Mouse (Mus musculus) hindbrain, embryonic 13.5 days (tissue): ENCODE measurements around the gene Cenpb. TPM values are rescaled to one million over a fixed set of nuclear protein-coding genes. Genes with fewer than 3 reads are reported as not detected.
A peak's percentile ranks its signal among the peaks of the same experiment; 100 is the strongest.

Experiments
- ATAC-seq: fragments of 200-750 bp; cut with Nextera tagmentation; 2 replicates; pipeline ENCODE4 v1.8.0; 2017; ENCODE audit warnings: moderate TSS enrichment; ENCODE audit not compliant: low FRiP score
- H3K27ac ChIP-seq: fragments of 300-500 bp; sonication (generic); 2 replicates; pipeline ENCODE4 v1.5.1; 2015; ENCODE audit warnings: inconsistent platforms, mild to moderate bottlenecking, moderate library complexity
- H3K27me3 ChIP-seq: fragments of 300-500 bp; sonication (generic); 2 replicates; pipeline ENCODE4 v1.6.1; 2015; ENCODE audit warnings: mild to moderate bottlenecking, inconsistent platforms
- H3K36me3 ChIP-seq: fragments of 300-500 bp; sonication (generic); 2 replicates; pipeline ENCODE4 v1.6.1; 2015; ENCODE audit warnings: mild to moderate bottlenecking, inconsistent platforms
- H3K4me1 ChIP-seq: fragments of 300-500 bp; sonication (generic); replicated peaks from 2 replicates; pipeline ENCODE4 v1.6.1; 2015; ENCODE audit warnings: inconsistent platforms
- H3K4me2 ChIP-seq: fragments of 300-500 bp; sonication (generic); 2 replicates; pipeline ENCODE4 v1.6.1; 2015; ENCODE audit warnings: inconsistent platforms, mild to moderate bottlenecking, moderate library complexity
- H3K4me3 ChIP-seq: fragments of 300-500 bp; sonication (generic); 2 replicates; pipeline ENCODE4 v1.5.1; 2015; ENCODE audit warnings: mild to moderate bottlenecking, inconsistent platforms
- H3K9ac ChIP-seq: fragments of 300-500 bp; sonication (generic); 2 replicates; pipeline ENCODE4 v1.6.1; 2015; ENCODE audit warnings: mild to moderate bottlenecking, inconsistent platforms
- H3K9me3 ChIP-seq: fragments of 300-500 bp; sonication (generic); 2 replicates; pipeline ENCODE4 v1.6.1; 2016; ENCODE audit warnings: inconsistent platforms
- WGBS: fragments of 180-500 bp; shearing (Covaris S2); methylation state at CpG from one replicate; pipeline ENCODE4 v1.1.7; 2015; 5-methylcytosine and 5-hydroxymethylcytosine counted together
- polyA plus RNA-seq: library from polyadenylated mRNA; unstranded; fragments of >200 nt; fragmentation: Nextera tagmentation; extraction: Ambion mirVana; gene quantifications from 2 replicates; pipeline ENCODE4 v1.2.1, GENCODE M21; 2015

The Cenpb gene
- polyA plus RNA-seq, 1 experiment from 2014 or later = 13.3 TPM

DNA sequence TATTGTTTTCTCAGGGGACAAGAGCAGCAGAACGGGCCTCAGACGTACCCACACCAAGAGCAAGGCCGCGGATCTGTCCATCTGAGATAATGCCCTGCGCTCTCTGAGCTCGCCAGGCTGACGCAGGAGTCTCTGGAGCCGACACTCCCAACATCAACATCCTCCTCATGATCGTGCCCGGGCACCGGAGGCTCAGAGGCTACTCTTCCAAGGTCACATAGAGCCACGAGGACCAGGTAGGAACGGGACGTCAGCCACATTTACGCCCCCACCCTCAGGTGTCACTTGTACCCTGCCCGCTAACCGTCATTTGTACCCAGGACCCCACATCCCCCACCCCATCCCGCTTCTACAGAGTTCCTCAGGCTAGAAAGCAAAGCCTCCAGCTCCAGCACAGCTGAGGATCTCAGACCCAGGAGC is 20.4 kb downstream of the Cenpb start:
- peak overlapping the region; percentile 88 for H3K9ac ChIP-seq

DNA sequence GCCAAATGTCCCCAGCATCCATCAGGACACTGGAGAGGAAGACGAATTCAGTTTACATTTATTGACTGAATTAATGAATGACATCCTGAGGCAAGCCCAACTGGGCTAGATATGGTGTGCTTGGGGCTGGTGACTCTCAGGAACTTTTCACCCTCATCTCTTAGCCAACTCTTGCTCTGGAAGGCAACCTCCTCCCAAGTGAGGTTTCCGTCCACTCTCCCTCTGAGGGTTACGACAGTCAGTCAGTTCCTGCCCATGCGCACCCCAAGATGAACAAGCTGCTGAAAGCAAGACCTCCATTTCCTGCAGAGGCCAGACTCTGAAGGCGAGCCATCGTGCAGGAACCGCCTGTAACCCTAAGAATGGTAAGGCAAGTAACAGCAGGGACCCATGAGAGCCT is 22.9 kb downstream of the Cenpb start:
- Histone ChIP-seq H3K9ac (peak overlapping the region; percentile 44; the same call in 1 of the 2 replicates), H3K9me3 (no peaks in the 10 kb centered on the region), H3K27ac (no peak overlapping the region), H3K4me1 (peaks cover 42% of the 10 kb centered on the region), H3K27me3 (no peaks in the 10 kb centered on the region), H3K36me3 (peaks cover 26% of the 10 kb centered on the region), H3K4me2 (no peak overlapping the region), H3K4me3 (no peak overlapping the region)
- no peak for ATAC-seq
- 88% methylated on average over 7 of the region's 7 CpGs for WGBS

More for the DNA sequence above, 20.4 kb downstream of the Cenpb start:
- Histone ChIP-seq H3K27me3 (no peaks in the 10 kb centered on the region), H3K4me1 (peaks cover 42% of the 10 kb centered on the region), H3K4me2 (peak overlapping the region; percentile 94), H3K36me3 (peaks cover 10% of the 10 kb centered on the region), H3K27ac (peak overlapping the region; percentile 97), H3K4me3 (peak overlapping the region; percentile 59), H3K9me3 (0 out of 2 replicates have a peak, but pooled peaks cover under 1% of the 10 kb centered on the region)
- peak; percentile 77 for ATAC-seq
- under 1% methylated on average over 18 of the region's 18 CpGs for WGBS

DNA sequence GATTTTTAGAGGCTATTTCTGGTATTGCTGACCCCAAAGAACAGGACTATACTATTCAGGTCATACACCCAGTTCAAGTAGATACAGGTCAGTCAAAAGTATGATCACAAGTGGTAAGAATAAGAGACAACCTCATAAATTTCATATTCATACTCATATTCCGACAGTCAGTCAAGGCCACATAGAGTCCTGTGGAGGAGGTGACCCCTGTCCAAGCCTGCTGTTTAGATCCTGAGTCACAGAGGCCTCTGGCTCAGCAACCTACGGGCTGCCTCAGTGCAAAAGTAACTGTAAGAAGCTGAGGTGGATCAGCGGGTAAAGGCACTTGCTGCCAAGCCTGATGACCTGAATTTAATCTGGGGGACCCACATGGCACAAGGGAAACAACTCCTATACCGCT is 25.8 kb downstream of the Cenpb start:
- no peak for ATAC-seq
- Histone ChIP-seq H3K27me3 (no peaks in the 10 kb centered on the region), H3K9ac (no peak overlapping the region), H3K36me3 (peaks cover 55% of the 10 kb centered on the region), H3K4me2 (no peak overlapping the region), H3K9me3 (no peaks in the 10 kb centered on the region), H3K4me1 (peaks cover 31% of the 10 kb centered on the region), H3K4me3 (no peak overlapping the region), H3K27ac (no peak overlapping the region)
- WGBS = 90% methylated on average over 4 of the region's 4 CpGs

DNA sequence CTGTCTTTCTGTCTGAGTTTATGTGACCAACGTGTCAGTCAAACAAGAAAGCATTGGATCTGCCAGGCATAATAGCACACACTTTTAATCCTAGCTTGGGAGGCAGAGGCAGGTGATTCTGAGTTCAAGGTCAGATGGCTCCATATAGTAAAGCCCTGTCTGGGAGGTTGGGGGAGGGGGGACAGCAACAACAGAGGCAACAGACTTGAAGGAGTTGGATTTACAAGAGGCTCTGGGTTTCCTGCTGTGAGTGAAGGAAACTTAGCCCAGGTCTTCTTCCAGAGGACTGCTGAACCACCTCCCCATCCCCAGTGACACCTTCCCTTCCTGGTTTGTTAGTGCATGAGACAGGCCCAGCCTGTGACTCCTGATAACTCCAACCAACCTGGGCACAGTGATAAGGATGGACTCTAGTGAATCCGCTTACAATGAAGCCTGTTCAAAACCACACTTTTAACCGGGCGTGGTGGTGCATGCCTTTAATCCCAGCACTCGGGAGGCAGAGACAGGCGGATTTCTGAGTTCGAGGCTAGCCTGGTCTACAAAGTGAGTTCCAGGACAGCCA is 27.6 kb downstream of the Cenpb start:
- 94% methylated on average over 7 of the region's 7 CpGs for WGBS
- Histone ChIP-seq H3K36me3 (peaks cover 73% of the 10 kb centered on the region), H3K27me3 (no peaks in the 10 kb centered on the region), H3K9me3 (no peaks in the 10 kb centered on the region), H3K4me1 (peaks cover 13% of the 10 kb centered on the region), H3K27ac (no peak overlapping the region), H3K4me2 (no peak overlapping the region), H3K9ac (no peak overlapping the region), H3K4me3 (no peak overlapping the region)
- no peak for ATAC-seq

DNA sequence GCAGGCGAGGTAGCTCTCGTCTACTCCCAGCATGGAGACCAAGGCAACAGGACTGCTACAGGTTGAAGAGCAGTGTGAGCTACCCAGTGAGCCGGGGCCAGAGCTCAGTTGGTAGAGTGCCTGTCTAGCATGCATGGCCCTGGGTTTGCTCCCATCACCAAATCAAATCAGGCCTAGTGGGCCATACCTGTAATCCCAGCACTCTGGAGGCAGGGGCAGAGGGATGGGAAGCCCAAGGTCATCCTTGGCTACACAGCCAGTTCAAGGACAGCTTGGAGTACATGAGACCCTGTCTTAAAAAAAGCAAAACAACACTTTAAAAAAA is 30.7 kb downstream of the Cenpb start:
- Histone ChIP-seq H3K27ac (no peak overlapping the region), H3K4me1 (no peaks in the 10 kb centered on the region), H3K27me3 (no peaks in the 10 kb centered on the region), H3K9me3 (no peaks in the 10 kb centered on the region), H3K36me3 (peaks cover 93% of the 10 kb centered on the region), H3K4me3 (no peak overlapping the region), H3K9ac (no peak overlapping the region), H3K4me2 (no peak overlapping the region)
- WGBS = 93% methylated on average over 3 of the region's 3 CpGs
- ATAC-seq = no peak

DNA sequence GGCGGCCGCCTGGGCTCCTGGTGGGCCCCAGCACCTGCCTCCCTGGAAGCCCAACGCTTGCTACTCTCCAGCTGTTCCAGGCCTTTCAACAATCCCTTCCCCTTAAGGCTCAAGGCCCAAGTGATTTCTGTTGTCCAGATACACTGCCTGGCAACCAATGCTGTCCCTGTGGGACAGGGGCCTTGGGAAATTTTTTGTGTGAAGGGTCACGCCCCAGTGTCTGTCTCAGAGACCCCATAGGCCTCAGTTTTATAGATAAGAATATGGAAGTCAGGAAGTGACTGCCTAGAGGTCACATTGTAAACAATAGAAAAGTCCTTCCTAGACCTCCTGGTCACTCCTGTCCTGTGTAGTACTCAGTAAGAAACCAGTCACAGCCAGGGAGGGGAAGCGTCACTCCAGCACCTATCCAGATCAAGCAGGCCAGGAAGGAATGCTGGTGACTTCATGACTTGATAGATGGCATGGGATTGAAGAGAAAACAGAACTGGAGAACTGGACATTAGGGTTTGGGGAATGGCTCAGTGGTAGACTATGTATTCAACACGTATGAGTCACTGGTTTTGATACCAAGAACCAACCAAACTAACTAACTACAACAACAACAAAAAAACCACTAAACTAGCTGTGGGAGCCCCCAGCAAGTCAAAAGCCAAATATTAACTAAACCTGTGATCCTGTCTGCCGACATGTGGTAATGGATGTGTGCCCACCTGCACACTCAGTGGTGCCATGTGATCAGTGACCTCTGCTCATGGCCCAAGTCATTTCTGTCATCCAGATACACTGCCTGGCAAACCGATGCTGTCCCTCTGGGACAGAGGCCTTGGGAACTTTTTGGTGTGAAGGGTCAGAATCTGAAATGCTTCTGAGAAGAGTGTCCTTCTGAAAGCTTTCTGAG is 31.3 kb downstream of the Cenpb start:
- no peaks in the 10 kb centered on the region for H3K9me3 ChIP-seq
- H3K27me3 ChIP-seq = no peaks in the 10 kb centered on the region
- H3K4me2 ChIP-seq = no peak overlapping the region
- no peak for ATAC-seq
- no peak overlapping the region for H3K27ac ChIP-seq
- H3K4me1 ChIP-seq = no peaks in the 10 kb centered on the region
- H3K9ac ChIP-seq = no peak overlapping the region
- WGBS = 85% methylated on average over 8 of the region's 8 CpGs
- no peak overlapping the region for H3K4me3 ChIP-seq
- peaks cover 97% of the 10 kb centered on the region for H3K36me3 ChIP-seq

DNA sequence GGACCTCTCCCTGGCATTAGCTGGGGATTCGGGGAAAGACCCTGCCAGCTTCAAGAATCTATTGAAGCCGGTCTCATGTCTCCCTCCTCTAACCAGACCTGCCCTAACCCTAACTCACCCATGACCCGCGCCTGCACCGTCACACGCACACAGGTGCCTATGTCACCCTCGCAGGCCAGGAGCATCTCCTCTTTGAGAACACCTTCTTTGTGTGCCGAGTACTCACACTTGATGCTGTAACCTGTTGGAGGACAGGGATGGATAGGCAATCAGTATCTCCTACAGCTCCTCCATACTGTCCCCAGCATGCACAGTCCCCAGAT is 32.9 kb downstream of the Cenpb start:
- 95% methylated on average over 8 of the region's 8 CpGs for WGBS

DNA sequence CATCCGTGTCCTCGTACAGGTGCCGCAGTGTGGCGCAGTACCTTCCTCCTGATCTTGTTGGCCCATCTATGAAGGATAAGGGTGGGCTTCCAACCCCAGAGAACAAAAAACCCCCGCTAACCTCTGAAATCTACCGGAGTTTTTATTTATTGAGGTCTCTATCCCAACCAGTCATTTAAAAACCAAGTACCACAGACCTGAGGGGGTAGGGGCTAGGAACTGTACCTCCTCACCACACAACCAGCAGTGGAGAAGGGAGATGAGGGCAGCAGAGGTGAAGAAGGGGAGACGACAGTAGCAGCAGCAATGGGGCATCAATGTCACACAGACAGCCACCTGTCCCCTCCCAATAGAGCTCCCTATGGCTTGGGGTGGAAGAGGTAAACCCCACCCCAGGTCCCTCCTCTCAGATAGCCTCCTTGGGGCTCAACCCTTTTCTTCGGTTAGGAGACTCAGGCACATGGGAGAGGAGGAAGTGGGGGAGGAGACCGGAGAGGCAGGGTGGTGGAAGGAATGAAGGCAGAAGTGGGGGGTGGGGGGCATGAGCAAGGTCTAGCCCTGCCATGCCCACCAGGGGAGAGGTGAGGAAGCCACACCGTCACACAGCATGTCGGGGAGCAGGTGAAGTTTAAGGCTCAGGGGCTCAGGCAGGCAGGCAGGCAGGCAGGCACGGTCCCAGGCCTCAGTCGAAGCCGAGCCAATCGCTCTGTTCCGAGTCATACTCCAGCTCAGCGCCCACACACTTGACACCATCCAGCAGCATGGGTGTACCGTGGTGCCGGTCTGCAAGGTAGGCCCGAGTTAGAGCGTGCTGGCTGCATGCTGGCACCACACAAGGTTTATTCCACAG is 33.4 kb downstream of the Cenpb start:
- Histone ChIP-seq H3K9ac (no peak overlapping the region), H3K27ac (no peak overlapping the region), H3K36me3 (peaks cover 79% of the 10 kb centered on the region), H3K9me3 (no peaks in the 10 kb centered on the region), H3K4me2 (no peak overlapping the region), H3K27me3 (no peaks in the 10 kb centered on the region), H3K4me1 (peaks cover 6% of the 10 kb centered on the region; the same call in 1 of the 2 replicates), H3K4me3 (no peak overlapping the region)
- ATAC-seq = no peak
- WGBS = 92% methylated on average over 21 of the region's 21 CpGs

More for the DNA sequence above, 32.9 kb downstream of the Cenpb start:
- H3K27ac ChIP-seq = no peak overlapping the region
- H3K9ac ChIP-seq = no peak overlapping the region
- no peaks in the 10 kb centered on the region for H3K9me3 ChIP-seq
- ATAC-seq = no peak
- H3K27me3 ChIP-seq = no peaks in the 10 kb centered on the region
- no peak overlapping the region for H3K4me2 ChIP-seq
- H3K4me3 ChIP-seq = no peak overlapping the region
- peaks cover 6% of the 10 kb centered on the region; the same call in 1 of the 2 replicates for H3K4me1 ChIP-seq
- H3K36me3 ChIP-seq = peaks cover 85% of the 10 kb centered on the region

DNA sequence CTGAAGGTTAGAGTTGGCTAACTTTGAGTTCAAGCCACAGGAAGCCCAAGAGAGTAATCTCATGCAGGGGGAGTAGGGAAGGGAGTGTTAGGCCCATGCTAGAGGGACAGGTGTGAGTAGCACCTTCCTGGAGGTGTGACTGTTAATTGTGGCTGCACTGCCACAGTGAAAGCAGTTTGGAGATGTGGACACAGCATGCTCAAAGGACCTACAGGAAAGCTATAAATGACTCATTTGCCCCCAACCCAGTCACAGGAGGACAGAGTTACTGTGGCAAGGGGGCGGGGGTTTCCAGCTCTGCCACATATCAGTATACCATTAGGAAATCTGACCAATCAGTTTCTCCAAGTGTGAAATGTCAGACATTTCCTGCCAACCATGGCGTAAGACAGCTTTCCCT is 34.3 kb downstream of the Cenpb start:
- WGBS = 88% methylated on average over 2 of the region's 2 CpGs
- H3K9ac ChIP-seq = no peak overlapping the region
- H3K36me3 ChIP-seq = peaks cover 71% of the 10 kb centered on the region
- no peaks in the 10 kb centered on the region for H3K27me3 ChIP-seq
- H3K4me3 ChIP-seq = no peak overlapping the region
- H3K27ac ChIP-seq = no peak overlapping the region
- no peak for ATAC-seq
- no peaks in the 10 kb centered on the region for H3K9me3 ChIP-seq
- H3K4me2 ChIP-seq = no peak overlapping the region
- peaks cover 6% of the 10 kb centered on the region; the same call in 1 of the 2 replicates for H3K4me1 ChIP-seq

DNA sequence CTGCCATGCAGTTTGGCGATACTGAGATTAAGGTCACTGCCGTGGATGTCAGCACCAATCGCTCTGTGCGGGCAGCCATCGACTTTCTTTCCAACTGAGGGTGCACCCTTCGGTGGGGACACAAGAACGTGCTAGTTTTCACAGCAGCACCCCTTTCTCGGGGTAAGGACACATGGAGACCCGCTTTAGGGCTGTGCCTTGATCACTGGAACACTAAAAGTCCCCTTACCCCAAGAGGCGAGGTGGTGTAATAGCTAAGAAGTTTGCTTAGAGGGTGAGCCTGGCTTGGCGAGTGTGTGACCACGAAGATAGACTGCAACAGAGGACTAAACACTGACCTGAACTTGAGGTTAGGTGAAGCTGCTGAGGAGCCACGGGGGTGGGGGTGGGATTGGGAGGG is 34.7 kb downstream of the Cenpb start:
- H3K4me3 ChIP-seq = no peak overlapping the region
- peaks cover 66% of the 10 kb centered on the region for H3K36me3 ChIP-seq
- no peak overlapping the region for H3K9ac ChIP-seq
- H3K9me3 ChIP-seq = no peaks in the 10 kb centered on the region
- H3K27me3 ChIP-seq = no peaks in the 10 kb centered on the region
- ATAC-seq = no peak
- H3K27ac ChIP-seq = no peak overlapping the region
- 69% methylated on average over 13 of the region's 13 CpGs for WGBS
- peaks cover 6% of the 10 kb centered on the region; the same call in 1 of the 2 replicates for H3K4me1 ChIP-seq
- no peak overlapping the region for H3K4me2 ChIP-seq

DNA sequence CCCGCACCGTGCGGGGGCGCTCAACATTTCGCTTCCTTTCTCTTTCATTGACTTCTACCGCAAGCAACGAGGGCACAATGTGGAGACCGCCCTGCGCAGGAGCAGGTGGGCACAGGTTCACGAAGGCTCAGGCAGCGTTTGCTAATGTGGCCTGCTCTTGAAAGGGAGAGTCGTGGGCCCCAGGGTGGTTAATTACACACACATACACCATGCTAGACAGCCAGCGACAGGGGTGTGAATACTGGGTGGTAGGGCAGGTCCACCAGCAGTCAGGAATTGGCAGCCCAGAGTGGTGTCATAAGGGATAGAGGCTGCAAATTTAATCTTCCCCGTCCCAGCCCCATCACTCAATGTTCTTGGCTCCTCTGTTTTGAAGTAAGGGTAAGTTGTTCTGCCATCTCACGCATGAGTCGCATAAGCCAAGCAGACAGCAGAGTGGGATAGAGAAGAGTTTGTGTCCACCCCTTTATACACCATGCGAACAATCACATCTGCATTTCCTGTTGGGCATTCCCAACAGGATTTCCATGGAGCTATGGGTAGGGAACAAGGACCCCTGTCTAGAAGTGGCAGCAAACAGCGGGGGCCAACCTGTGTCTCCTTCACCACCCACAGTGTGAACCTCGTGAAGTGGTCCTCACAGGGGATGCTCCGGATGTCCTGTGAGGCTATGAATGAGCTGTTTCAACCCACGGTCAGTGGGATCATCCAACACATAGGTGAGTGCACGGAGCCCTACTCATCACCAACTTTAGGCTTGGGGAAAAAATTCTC is 36.7 kb downstream of the Cenpb start:
- ATAC-seq = 0 out of 2 replicates have a peak, but pooled peaks have one; percentile 6
- Histone ChIP-seq H3K27ac (no peak overlapping the region), H3K4me1 (peaks cover 6% of the 10 kb centered on the region; the same call in 1 of the 2 replicates), H3K9ac (no peak overlapping the region), H3K4me3 (no peak overlapping the region), H3K9me3 (no peaks in the 10 kb centered on the region), H3K36me3 (peaks cover 48% of the 10 kb centered on the region), H3K4me2 (peak overlapping the region; percentile 6; the same call in 1 of the 2 replicates), H3K27me3 (no peaks in the 10 kb centered on the region)
- WGBS = 63% methylated on average over 22 of the region's 22 CpGs
